Mouse (Mus musculus): ENCODE data around the gene F5. TPM values are rescaled to one million over a fixed set of nuclear protein-coding genes. Genes with fewer than 3 reads are reported as not detected.

Gene F5
- total RNA-seq, 4 experiments from 2014 or later, result 1.5 to 4.3 (median 3.3) TPM

GRCm38 (mm10) chr1:164236078-164236477, 84.4 kb downstream of the F5 start:
- no peak for DNase-seq

DNA sequence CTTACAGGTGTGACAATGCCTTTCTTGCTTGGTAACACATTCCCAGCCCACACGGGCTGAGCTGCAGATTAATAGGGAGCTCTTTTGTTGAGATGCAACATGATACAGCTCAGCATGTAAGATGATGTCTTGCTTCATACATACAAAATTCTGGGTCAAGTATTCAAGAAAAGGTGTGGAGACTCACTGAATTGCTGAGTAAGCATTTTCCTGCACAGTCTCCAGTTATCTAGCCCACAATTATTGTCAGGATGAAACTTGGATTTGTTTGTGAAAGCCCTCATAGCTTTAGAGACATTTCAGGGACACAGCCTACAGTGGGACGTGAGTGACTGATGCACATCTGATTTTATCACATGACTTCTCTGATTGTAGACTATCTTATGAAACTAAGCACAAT, 89.9 kb downstream of the F5 start:
- DNase-seq, result no peak

- peak; percentile 44 for DNase-seq
These were observed 91.2 kb downstream of the F5 start for GRCm38 (mm10) chr1:164242809-164243208.

DNA sequence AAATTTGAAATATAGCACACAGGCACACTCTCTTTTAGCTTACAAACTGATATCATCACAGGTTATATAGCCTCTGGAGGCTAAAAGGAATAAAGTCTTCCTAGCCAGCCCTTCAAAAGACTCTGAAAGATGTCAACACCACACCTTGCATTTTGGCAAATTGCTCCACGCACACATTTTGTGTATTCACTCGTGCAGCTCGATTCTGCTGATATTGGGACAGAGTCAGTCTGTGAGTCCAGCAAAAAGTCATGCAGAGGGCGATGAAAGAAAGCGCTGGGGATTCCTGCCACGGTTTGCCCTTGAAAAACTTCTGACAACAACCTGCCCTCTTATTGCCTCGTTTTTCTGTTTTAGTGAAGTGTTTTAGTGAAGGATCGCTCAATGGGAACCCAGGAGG, 95.8 kb downstream of the F5 start:
- no peak for DNase-seq

DNA sequence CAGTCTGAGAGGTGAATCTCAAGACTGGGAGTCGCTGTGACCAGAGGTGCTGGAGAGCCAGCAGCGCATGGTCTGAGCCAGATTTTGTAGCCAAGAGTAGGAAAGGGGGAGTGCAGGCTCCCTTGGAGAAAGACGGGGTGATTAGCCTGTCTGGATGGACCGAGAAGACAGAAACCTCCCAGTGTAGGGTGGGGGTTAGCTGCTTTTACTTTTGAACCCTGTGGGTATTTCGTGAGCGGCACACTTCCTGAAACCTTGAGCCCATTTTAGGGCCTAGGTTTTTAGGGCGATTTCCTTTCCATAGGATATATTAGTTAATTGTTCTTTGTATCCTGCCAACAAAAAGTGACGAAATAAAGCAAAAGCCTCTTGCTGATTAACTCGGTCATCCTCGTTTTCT, 96.3 kb downstream of the F5 start:
- DNase-seq, result no peak

GRCm38 (mm10) chr1:164248465-164249331, 97.1 kb downstream of the F5 start, which contains the start of gene Slc19a2:
TSS of gene Slc19a2 (plus strand) at chr1:164249046.
- DNase-seq, result peak; percentile 97

GRCm38 (mm10) chr1:164249332-164249711, 97.7 kb downstream of the F5 start:
- DNase-seq, result peak; percentile 28

- no peak for DNase-seq
These were observed 98.9 kb downstream of the F5 start for GRCm38 (mm10) chr1:164250391-164251150.

DNA sequence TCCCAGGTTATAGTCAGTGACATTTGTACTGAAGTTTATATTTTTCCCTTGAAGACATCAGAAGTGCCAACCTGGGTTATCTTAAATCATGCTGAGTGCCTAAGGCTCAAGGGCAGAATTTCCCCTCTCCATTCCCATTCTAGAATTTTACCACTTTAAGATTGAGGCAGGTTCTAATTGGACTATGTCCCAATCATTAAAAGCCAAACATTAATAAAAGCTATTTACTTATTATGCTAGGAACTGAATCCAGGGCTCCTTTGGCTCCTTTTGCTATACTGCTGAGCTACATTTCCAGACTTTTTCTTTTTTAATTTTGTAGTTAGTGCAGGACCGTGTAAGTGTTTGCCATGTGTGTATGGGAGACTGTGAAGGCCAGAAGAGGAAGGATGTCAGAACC, 99.8 kb downstream of the F5 start:
- no peak for DNase-seq

DNA sequence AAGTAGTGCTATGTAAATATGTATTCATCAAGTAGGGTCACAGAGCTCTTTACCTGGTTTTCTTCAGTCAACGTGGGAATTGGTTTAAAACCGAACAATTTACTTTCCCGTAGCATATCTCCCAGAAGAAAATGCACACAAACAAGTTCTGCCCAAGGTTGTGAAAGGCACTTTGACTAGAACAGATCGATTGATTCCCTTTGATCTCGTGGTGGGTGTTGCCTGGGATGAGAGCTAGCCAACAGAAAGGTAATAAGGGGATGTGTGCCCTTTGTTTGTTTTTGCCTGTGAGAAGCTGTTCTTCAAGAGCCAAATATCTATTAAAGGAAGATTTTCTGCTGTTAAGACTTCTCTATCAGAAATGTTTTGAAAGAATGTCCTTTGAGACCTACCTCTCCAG, 100.9 kb downstream of the F5 start:
- no peak for DNase-seq

DNA sequence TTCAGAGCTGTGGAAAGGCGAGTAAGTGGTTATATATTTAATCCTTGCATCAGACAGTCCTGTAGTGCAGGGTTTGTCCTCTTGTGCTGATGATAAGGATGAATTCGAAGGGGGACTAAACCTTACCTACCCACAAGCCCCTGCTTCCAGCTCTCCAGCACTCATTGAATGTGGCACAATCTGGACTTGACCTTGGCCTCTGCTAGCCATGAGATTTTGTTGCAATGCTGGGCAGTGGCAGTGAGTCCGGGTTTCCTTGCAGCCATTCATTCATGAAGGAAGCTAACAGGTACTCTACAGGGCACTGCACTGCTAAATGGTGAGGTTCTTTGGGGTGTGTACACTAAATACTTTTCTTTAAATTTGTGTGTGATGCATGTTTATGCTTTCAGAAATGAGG, 103.2 kb downstream of the F5 start:
- no peak for DNase-seq

GRCm38 (mm10) chr1:164260171-164261028, 108.8 kb downstream of the F5 start:
- DNase-seq, result no peak

GRCm38 (mm10) chr1:164261553-164261952, 109.9 kb downstream of the F5 start:
- peak; percentile 77 for DNase-seq

Other genes with a start within 250 kb of the F5 start
- 10 to 100 TPM; 17.4 to 29.5 (median 23.7) TPM for gene Scyl3, start 222.7 kb upstream of the F5 start, total RNA-seq (2022)
- 1 to 10 TPM; 1.4 to 2.0 (median 1.9) TPM for gene BC055324, start 157.0 kb upstream of the F5 start, total RNA-seq (2022)
- gene Mettl18, start 156.9 kb upstream of the F5 start, total RNA-seq (2022), result 1 to 10 TPM; 4.0 to 7.5 (median 6.0) TPM
- 10 to 100 TPM in 2 of 4 experiments, 1 to 10 TPM in 2; 4.1 to 13.1 (median 8.5) TPM for gene Sele, start 103.6 kb upstream of the F5 start, total RNA-seq (2022)
- gene Sell, start 89.9 kb upstream of the F5 start, total RNA-seq (2022), result 1 to 10 TPM in 2 of 4 experiments, under 1 TPM in 2; 0.66 to 1.4 (median 0.96) TPM
- gene Selp, start 36.6 kb upstream of the F5 start, total RNA-seq (2022), result 1 to 10 TPM in 3 of 4 experiments, under 1 TPM in 1; 0.77 to 2.1 (median 1.3) TPM
- gene Slc19a2, start 97.2 kb downstream of the F5 start, total RNA-seq (2022), result 10 to 100 TPM; 26.5 to 34.7 (median 32.3) TPM
- 10 to 100 TPM in 3 of 4 experiments, 1 to 10 TPM in 1; 8.2 to 13.3 (median 11.6) TPM for gene Ccdc181, start 123.7 kb downstream of the F5 start, total RNA-seq (2022)
- 10 to 100 TPM; 25.7 to 27.3 (median 26.2) TPM for gene Nme7, start 152.3 kb downstream of the F5 start, total RNA-seq (2022)
- 10 to 100 TPM; 23.2 to 27.1 (median 24.6) TPM for gene Blzf1, start 155.7 kb downstream of the F5 start, total RNA-seq (2022)